Mouse (Mus musculus) small intestine, adult 2 months (tissue): Measurements from ENCODE around the gene Stap2. TPM values are rescaled to one million over a fixed set of nuclear protein-coding genes. Genes with fewer than 3 reads are reported as not detected.

Experiments
- H3K27ac ChIP-seq: fragments of 200-500 bp; 2 replicates; pipeline ENCODE4 v1.5.1; 2012; ENCODE audit warnings: low read depth, low read length, control low read depth, inconsistent platforms; ENCODE audit not compliant: insufficient read depth
- H3K27me3 ChIP-seq: fragments of 200-500 bp; 2 replicates; pipeline ENCODE4 v1.6.1; 2012; ENCODE audit warnings: mild to moderate bottlenecking, moderate library complexity, low read length, inconsistent platforms; ENCODE audit not compliant: control insufficient read depth, insufficient read depth
- H3K36me3 ChIP-seq: fragments of 200-500 bp; 2 replicates; pipeline ENCODE4 v1.6.1; 2012; ENCODE audit warnings: mild to moderate bottlenecking, low read length, control low read depth, inconsistent platforms; ENCODE audit not compliant: control insufficient read depth, insufficient read depth
- H3K4me1 ChIP-seq: fragments of 200-500 bp; 2 replicates; pipeline ENCODE4 v1.6.1; 2012; ENCODE audit warnings: low read length, inconsistent platforms, mixed read lengths; ENCODE audit not compliant: control insufficient read depth, insufficient read depth, insufficient read length
- H3K4me3 ChIP-seq: fragments of 200-500 bp; 2 replicates; pipeline ENCODE4 v1.5.1; 2012; ENCODE audit warnings: low read depth, mild to moderate bottlenecking, control low read depth, inconsistent platforms, low read length, moderate library complexity
- CTCF ChIP-seq: fragments of 200-500 bp; IDR thresholded peaks from 2 replicates; pipeline ENCODE4 v1.5.1; 2012; ENCODE audit warnings: low read depth, mild to moderate bottlenecking, control low read depth, inconsistent platforms, low read length, moderate library complexity, mixed read lengths; ENCODE audit not compliant: insufficient replicate concordance, insufficient read length; ENCODE audit errors: extremely low read depth
- POLR2A ChIP-seq: fragments of 200-500 bp; IDR thresholded peaks from 2 replicates; pipeline ENCODE4 v1.6.1; 2012; ENCODE audit warnings: low read depth, mild to moderate bottlenecking, control low read depth, inconsistent platforms, low read length, moderate library complexity
- WGBS: fragments of 180-500 bp; shearing (Covaris S2); methylation state at CpG from one replicate; pipeline ENCODE4 v1.1.7; 2018; 5-methylcytosine and 5-hydroxymethylcytosine counted together
- polyA plus RNA-seq: library from polyadenylated mRNA; depleted of rRNA; stranded (reverse); fragments of >200 nt; gene quantifications from 2 replicates; pipeline ENCODE4 v1.2.3, GENCODE M21; 2012; rRNA removed

Stap2 gene
- 87.8 and 224 TPM in 2 replicates for polyA plus RNA-seq

DNA sequence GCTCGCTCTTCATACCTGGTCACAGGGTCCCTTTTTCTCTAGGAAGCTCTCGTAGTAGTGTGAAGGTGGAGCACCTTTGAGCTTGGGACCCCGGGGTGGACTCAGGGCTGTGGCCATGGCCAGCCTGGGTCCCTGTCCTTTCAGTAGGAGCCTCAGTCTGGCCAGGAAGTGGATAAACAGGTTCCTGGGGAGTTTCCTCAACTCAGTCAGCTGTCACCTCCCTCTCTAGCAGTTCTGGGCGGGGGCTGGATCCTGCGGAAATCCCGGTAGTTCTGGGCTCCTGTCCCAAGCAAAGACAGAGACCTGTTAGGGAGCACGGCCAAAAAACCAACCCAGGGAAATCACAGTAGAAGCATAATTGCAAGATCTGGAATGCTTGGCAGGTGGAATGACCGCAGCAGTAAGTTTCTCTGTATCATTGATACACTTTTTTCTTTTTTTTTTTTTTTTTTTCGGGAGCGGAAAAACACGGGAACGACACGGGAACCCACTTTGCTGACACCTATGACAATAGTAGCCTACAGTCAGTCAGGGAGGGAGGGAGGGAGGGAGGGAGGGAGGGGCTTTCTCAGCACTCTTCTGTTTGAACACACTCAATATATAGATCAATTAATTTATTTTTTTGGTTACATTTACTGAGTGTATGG lies at the start of gene Stap2, which contains the start of gene Mpnd:
Gene Stap2, minus strand, starts transcription at position 170 of the 647 bp plus-strand sequence.
Gene Mpnd, plus strand, starts transcription at position 297 of the 647 bp plus-strand sequence.
- Histone ChIP-seq H3K36me3 (peaks cover 19% of the 10 kb centered on the region), H3K4me1 (peaks cover 14% of the 10 kb centered on the region), H3K27me3 (no peaks in the 10 kb centered on the region), H3K4me3 (peak within 1 kb of the TSS; percentile 80), H3K27ac (peak within 1 kb of the TSS; percentile 98)
- WGBS, result 17% methylated on average over 13 of the region's 13 CpGs
- no peak for TF ChIP-seq CTCF
- peak; percentile 59 for TF ChIP-seq POLR2A

DNA sequence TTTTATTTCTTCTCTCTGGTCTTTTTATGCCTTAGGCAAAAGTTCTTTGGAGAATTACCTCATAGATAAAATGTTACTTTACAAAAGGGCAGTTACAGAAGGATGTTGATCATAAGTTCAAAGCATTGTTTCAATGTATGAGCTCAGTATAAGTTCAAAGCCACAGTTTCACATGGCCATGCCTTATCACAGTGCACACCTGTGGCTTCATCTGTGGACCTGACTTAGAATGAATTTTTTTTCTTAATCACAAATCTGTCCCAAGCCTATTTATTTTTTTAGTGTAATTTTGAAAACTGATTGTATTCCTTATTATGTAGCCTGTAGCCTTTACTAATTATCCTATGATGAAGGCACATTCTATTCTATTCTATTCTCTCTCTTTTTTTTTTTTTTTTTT lies 49.6 kb upstream of the Stap2 start:
- H3K36me3 ChIP-seq, result peaks cover 6% of the 10 kb centered on the region

DNA sequence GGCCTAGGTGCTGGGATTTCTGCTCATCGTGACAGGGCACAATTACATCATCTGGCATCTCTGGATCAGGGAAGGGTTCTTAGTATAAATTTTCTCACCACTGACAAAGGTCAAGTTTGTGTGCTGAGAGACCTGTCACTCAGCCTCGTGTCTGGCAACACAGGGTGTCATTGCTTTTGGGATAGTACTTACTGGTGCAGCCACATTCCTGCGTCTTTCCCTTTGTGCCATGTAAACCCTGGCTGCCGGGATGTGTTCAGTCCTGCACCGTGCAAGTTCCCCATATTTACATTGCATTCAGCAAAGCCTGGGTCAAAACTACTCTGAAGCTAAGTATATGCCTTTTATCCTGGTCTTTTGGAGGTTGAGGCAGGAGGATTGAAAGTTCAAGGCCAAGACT lies 46.0 kb upstream of the Stap2 start:
- WGBS, result 68% methylated on average over 5 of the region's 5 CpGs
- Histone ChIP-seq H3K4me1 (no peaks in the 10 kb centered on the region; the same call in 1 of the 2 replicates), H3K27me3 (no peaks in the 10 kb centered on the region), H3K4me3 (no peak overlapping the region), H3K27ac (peak overlapping the region; percentile 58), H3K36me3 (peaks cover 14% of the 10 kb centered on the region)
- TF ChIP-seq POLR2A (no peak), CTCF (no peak)

More for the DNA sequence above, 49.6 kb upstream of the Stap2 start:
- TF ChIP-seq CTCF (no peak), POLR2A (no peak)
- Histone ChIP-seq H3K4me3 (no peak overlapping the region), H3K4me1 (no peaks in the 10 kb centered on the region; the same call in 1 of the 2 replicates), H3K27ac (no peak overlapping the region), H3K27me3 (no peaks in the 10 kb centered on the region)

DNA sequence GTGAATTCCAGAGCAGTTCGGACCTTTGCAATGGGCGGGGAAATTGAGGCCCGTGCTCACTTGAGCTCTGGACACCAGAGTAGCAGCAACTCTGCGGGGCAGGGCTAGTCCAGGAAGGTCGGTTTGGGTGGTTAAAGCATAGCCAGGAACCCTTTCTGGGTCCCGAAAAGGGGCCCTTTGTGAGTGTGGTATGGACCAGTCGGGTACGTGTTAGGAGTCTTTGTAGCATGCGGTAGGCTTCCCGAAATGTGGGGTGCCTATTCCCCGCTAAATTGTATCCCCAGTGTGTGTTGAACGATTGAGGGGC lies 35.4 kb upstream of the Stap2 start:
- Histone ChIP-seq H3K27me3 (no peaks in the 10 kb centered on the region), H3K4me1 (peaks cover 2% of the 10 kb centered on the region; the same call in 1 of the 2 replicates), H3K4me3 (peak overlapping the region; percentile 80), H3K36me3 (peaks cover 2% of the 10 kb centered on the region; the same call in 1 of the 2 replicates), H3K27ac (no peak overlapping the region)
- no peak for TF ChIP-seq CTCF
- TF ChIP-seq POLR2A, result no peak
- 1% methylated on average over 12 of the region's 12 CpGs for WGBS

DNA sequence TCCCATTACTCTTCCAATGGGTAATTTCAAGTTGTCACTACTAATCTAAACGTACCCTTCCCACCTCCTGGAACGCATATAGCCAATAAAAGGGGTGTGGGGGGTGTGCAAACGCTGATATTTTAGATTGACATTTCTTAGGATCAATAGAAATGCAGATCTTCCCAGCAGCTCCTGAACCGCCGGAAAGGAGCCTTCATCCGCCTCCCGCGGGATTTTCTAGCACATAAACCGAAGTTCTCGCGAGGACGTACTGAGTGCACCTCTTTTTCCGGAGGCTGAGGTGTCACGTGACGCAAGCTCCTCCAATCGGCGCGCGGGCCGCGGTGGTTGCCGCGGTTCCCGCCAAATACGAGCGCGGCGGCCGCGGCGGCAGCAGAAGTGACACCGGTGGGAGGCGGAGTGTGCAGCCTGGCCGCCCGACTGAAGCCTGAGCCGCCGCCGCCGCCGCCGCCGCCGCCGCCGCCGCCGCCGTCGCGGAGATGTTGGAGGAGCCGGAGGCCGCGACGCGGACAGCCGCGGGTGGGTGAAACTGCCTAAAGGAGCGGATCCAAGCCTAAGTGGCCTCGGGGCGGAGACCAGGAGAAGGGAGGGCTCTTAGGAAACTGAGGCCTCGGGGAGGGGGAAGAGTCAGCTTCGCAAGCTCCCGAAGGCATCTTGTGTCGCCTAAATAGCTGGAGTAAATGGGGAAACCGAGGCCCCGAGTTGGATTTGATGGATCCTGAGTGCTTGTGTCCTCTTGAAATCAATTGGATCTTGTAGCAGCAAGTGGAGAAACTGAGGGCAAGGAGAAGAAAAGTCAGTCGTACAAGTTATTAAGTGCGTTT lies 34.9 kb upstream of the Stap2 start, which contains the start of gene Chaf1a:
Gene Chaf1a, plus strand, starts transcription at position 410 of the 827 bp plus-strand sequence.
- peaks cover 2% of the 10 kb centered on the region; the same call in 1 of the 2 replicates for H3K36me3 ChIP-seq
- no peak within 1 kb of the TSS; the same call in 1 of the 2 replicates for H3K27ac ChIP-seq
- peaks cover 2% of the 10 kb centered on the region; the same call in 1 of the 2 replicates for H3K4me1 ChIP-seq
- under 1% methylated on average over 68 of the region's 68 CpGs for WGBS
- peak within 1 kb of the TSS; percentile 80 for H3K4me3 ChIP-seq
- peak; percentile 39; the same call in 1 of the 2 replicates for TF ChIP-seq POLR2A
- no peak for TF ChIP-seq CTCF
- H3K27me3 ChIP-seq, result no peaks in the 10 kb centered on the region

DNA sequence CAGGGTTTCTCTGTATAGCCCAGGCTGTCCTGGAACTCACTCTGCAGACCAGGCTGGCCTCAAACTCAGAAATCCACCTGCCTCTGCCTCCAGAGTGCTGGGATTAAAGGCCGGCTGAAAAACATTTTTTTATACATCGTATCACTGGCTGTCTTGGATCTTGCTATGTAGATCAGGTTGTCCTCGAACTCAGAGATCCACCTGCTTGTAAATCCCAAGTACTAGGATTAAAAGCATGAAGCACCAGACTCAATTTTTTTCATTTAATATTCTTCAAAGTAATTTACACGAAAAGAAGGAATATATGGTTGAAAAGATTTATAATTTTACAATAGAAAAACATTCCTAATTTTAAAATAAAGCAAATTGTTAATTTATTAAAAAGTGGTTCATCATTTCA lies 34.0 kb upstream of the Stap2 start:
- no peak overlapping the region for H3K4me3 ChIP-seq

DNA sequence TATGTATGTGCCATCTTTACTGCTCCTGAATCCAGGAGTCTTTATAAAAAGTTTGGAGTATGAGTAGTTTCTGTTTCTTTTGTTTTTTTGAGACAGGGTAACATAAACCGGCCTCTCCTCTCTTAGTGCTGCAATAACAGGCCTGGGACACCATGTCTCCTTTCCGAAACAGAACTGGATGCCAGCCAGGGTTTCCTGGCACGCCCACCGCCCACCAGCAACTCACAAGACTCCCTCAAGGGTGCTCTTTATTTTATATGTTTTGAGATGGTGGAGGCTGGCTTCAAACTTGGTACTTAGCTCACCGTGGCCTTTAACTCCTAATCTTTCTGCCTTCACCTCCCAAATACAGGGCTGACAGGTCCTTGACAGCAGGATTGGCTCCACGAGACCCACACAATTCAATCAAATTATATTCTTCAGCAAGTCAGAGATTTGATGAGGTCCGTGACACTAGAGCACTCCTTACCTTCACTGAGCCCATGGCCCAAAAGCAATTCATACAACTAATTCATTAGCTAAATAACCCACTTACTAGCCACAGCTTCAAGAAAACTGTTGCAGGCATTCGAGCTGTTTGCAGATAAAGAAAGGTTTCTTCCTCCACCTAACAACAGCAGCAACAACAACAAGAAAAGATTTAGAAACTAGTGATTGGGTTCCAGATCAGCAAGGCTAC lies 33.3 kb upstream of the Stap2 start:
- H3K27me3 ChIP-seq, result no peaks in the 10 kb centered on the region
- peaks cover 12% of the 10 kb centered on the region; the same call in 1 of the 2 replicates for H3K4me1 ChIP-seq
- peaks cover 10% of the 10 kb centered on the region for H3K36me3 ChIP-seq
- H3K4me3 ChIP-seq, result no peak overlapping the region
- TF ChIP-seq CTCF (no peak), POLR2A (no peak)
- WGBS, result 81% methylated on average over 8 of the region's 8 CpGs
- H3K27ac ChIP-seq, result no peak overlapping the region

More for the DNA sequence above, 34.0 kb upstream of the Stap2 start:
- Histone ChIP-seq H3K4me1 (peaks cover 7% of the 10 kb centered on the region; the same call in 1 of the 2 replicates), H3K36me3 (peaks cover 5% of the 10 kb centered on the region; the same call in 1 of the 2 replicates), H3K27ac (no peak overlapping the region), H3K27me3 (no peaks in the 10 kb centered on the region)
- TF ChIP-seq CTCF, result no peak
- TF ChIP-seq POLR2A, result no peak
- WGBS, result 62% methylated on average over 4 of the region's 4 CpGs
